Mouse (Mus musculus): ENCODE results near the gene Cysrt1.

The Cysrt1 gene

DNA sequence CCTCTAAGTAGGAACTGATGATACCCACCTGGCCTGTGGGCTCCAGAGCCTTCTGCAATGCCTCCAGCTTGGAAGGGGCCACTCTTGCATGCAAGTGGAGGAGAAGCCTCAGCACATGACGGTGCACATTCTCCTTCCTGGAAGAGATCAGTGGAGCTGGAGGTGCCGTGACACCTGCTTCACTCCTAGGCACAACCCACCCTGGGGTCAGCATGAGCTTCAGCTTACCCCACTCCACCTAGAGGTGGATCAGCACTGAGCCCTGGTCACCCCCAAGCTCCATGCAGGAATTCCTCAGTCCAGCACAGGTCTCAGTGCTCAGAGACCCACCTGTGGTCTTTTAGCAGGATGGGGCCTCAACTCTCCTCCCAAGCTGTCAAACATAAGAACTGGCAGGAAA lies 41.6 kb downstream of the Cysrt1 start:
- DNase-seq = no peak

DNA sequence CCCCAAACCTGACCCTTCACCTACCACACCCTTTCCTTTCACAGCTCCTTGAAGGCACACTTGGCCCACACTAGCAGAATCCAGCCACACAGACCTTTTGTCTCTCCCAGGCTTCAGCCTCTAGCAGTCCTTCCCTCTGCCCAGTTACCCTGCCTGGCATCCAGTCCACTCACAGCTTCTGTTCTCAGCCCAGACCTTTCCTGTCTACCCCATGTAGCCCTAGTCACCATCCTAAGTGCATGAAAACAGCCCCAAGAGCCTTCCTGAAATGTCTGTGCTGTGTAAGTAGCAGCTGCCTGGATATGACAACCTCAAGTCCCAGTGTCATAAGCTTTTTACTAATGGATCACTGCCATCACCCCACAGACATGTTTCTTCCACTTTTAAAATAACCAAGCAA lies 44.3 kb downstream of the Cysrt1 start:
- no peak for DNase-seq

DNA sequence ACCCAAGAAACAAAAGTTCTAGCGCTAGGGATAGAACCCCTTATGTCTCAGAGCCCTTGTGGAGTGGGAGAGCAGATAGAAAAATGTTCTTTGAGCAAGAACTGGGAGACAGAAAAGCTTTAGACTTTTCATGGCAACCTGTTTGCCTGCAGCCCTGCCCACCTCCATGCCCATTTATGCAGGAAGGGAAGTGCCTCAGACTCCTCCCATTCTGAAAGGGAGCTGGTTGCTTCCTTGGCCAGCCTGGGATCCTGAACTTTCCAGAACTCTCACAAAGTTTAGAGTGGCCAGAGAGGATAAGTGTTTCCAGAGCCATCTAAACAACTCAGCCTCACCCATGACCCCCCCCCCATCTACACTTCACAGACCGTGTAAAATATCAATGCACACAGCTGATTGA lies 45.1 kb downstream of the Cysrt1 start:
- no peak for DNase-seq

DNA sequence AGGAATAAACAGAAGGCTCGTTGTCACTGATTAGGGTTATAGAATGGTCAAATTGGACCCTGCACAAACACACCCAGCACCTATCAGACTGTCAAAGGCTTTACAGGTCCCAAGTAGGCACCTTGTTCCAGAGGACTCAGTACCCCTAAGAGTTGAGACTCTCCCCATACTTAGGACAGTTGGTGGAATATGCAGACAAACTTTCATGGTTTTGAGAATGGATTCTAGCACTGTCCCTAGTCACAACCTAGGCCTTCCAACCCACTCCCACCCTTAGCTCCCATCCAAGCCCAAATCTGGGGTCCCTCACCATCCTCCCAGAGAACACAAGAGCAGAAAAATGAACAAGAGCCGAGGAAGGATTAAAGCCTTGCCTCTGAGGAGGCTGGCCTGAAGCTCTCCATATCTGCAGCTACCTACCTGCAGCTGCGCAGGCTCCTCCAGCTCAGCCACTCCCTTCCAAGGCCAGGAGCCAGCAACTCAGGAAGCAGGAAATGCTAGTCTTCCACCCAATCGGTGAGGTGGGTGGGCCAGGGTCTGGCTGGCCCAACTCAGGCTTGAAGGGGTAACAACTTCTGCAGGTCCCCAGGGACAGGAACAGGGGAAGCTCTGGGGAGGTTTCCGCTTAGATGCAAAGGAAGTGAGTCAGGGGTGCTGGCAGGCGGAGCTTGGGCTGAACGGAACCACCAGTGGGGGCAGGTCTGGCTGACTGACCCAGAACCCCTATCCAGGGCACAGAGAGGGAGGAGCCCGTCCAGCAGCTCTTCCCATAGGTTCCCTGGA lies 45.9 kb downstream of the Cysrt1 start, which contains the start of gene Tor4a:
Gene Tor4a (minus strand): TSS at position 715 of the 783 bp plus-strand sequence.
- DNase-seq = peak; percentile 67

DNA sequence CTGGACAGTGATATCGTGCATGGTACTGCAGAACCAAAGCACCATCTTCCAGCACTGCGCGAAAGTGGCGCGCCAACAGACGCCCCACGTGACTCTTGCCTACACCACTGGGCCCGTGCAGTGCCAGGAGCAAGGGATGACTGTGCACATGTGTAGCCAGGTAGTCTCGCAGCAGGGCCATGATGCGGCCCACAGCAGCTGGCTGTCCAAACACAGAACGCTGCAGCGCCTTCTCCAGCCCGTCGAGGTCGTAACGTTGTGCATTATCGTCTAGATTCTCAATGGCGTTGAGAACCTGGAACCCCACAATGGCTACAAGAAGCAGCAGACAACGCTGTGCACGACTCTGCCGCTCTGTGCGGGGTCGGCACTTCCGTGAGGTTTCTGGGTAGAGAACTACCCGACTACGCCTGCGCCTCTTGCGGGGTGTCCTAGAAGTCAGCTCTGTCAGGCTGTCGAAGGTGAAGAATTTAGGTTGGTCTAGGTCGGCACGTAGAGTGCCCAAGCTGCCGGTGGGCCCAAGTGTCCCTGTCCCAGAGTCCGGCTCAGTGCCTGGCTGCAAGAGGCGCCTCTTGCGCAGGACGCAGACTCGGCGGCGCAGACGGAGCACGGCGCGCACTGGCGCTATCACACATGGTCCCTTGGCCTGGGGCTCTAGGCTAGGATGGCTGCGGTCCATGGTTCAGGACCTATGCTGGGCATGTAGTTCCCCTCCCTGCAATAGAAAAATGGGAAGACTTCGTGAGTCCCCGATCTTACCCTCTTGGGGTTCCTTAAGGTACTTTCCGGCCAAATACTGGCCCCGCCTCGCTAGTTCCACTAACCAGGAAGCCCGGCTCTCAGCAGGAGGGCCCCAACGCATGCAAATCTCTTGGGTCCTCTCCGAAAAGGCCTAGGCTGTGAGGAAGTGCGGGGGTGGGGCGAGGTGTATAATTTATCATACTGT lies 46.8 kb downstream of the Cysrt1 start:
- no peak for DNase-seq

DNA sequence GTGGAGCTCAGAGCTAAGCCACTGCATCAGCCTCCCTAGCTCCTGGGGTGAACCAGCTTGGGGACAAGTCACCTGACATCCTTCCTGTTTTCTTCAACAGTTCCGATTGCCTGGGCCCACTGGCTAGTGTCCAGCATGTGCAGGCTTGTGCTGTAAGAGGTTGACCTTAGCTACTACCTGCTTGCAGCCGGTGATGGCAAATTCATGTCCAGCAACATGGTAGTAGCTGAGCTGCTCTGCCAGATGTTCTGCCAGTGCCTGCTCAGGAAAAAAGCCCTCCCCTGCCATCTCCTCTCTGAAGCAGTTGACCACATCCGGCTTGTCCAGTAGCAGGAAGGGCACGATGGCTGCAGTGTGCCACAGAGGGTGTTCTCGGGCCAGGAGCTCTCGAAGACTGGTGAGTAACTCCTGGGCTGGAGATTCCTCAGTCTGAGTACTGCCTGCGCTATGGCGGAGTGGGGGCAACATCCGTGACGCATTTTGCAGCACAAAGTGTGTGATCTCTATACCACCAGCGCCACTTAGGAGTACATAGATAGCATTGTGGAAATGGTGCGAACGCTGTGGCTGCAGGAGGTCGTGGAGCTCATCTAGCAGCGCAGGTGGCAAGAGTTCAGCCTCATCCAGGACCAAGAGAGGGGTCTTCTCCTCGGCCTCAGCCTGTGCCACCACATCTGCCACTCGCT lies 47.6 kb downstream of the Cysrt1 start:
- DNase-seq = no peak

DNA sequence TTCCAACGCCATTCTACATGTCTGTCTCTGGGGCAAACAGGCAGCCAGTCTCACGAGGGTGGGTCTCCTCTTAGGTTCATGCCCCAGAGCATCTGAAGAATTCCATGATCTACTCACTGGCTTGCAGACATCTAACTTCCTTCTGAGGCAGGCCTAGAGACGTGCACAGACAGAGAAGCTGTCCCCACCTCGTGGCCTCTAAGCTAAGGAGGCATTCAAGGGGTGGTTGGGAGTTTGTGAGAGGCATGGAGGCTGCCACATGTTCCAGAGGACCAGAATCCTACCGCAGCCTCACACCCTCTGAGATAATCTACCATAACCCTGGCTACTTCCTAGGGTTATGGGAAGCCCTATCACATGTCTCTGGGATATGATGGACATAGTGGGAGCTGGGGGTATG lies 48.2 kb downstream of the Cysrt1 start:
- DNase-seq = no peak

DNA sequence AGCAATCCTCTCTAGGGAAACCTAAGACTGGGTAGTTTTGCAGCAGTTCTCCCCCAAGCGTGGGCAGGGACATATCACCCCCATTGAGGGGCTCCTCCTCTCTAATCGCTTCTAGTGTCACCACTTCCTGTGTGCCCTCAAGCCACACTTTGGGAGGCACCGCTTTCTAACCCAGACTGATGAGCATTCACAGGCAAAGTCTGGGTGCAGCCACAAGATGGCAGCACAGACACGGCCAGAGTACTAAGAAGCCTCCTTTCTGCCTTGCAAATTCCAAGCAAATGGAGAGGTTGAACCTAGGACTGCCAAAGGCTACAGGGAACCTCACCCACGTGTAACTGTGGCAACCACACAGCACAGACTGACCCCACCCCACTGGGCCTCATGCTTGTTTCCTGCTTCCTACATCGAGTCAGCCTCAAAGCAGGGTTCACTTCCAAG lies 48.9 kb downstream of the Cysrt1 start:
- DNase-seq = peak; percentile 82
